Mouse (Mus musculus): ENCODE results near the gene Aasdh. TPM values are rescaled to one million over a fixed set of nuclear protein-coding genes. Genes with fewer than 3 reads are reported as not detected.

Aasdh gene
- 18.0 and 22.1 TPM in 2 replicates for total RNA-seq (2012; rRNA removed)

DNA sequence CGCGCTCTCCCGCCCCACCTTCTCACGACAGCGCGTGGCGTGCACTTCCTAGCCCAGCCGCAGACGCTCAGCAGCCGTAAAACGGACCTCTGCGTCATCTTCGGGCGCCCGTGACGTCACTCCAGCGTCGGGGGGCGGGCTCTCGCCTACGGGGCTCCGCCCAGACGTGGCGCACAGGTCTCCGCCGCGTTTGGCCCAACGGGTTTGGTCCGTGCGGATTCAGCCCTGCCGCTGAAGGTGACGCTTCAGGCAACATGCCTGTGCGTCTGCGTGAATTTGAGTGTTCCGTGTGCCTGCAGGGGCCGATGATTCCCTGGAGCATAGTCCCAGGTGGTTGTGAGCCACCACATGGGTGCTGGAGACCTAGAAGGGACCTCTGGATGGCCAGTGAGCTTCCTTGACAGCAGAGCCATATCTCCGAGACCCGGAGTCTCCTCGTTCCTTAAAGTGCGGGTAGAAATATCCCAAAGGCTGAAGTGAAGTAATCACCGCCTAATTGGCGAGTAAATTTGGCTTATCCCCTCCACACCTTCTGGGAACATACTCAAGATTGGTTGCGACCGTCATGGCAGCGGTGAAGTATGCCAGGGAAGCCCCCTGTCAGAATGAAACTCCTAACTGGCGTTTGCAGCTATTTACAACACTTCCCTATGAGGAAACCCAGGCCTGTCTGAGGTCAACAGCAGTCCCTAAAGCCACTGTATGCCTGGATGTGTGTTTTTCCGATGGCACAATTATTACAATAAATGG lies at the start of gene Aasdh:
TSS of gene Aasdh (minus strand) at position 110 of the 750 bp plus-strand sequence.
- Histone ChIP-seq H3K36me3 (ENCODE audit: control insufficient read depth, insufficient read depth, low read length, poor library complexity, severe bottlenecking) (no peaks in the 10 kb centered on the region; the same call in 1 of the 2 replicates), H3K27ac (ENCODE audit: insufficient read depth, low read depth, low read length, poor library complexity, severe bottlenecking) (peak within 1 kb of the TSS; percentile 67), H3K9me3 (ENCODE audit: control insufficient read depth, insufficient read depth, low read depth, low read length) (no peaks in the 10 kb centered on the region), H3K4me1 (ENCODE audit: control insufficient read depth in 2 of 2, insufficient read depth in 2 of 2, low read length in 2 of 2, poor library complexity in 1 of 2) (peaks cover 2 to 4% of the 10 kb centered on the region in 2 experiments; a peak in 1 of 4 replicates), H3K4me3 (ENCODE audit: insufficient read depth in 1 of 2, low read depth in 1 of 2, low read length in 2 of 2, poor library complexity in 1 of 2, severe bottlenecking in 1 of 2) (peak within 1 kb of the TSS; percentile 79 to 85), H3K9ac (ENCODE audit: insufficient read depth, low read depth, low read length, poor library complexity, severe bottlenecking) (peak within 1 kb of the TSS; percentile 94)
- in situ Hi-C loops (cut with MboI; ENCODE audit: low sequenced_read_pairs in 2 of 2, unreplicated experiment in 2 of 2) = no loop called here
- TF ChIP-seq HCFC1 (IDR thresholded peaks at IDR 0.05; ENCODE audit: borderline replicate concordance, insufficient read depth, low read length) (peak; percentile 86), ZNF384 (IDR thresholded peaks at IDR 0.05; ENCODE audit: low read depth, low read length) (no peak)
- DNase-seq (ENCODE audit: low read depth, low spot score) = peak; percentile 90

DNA sequence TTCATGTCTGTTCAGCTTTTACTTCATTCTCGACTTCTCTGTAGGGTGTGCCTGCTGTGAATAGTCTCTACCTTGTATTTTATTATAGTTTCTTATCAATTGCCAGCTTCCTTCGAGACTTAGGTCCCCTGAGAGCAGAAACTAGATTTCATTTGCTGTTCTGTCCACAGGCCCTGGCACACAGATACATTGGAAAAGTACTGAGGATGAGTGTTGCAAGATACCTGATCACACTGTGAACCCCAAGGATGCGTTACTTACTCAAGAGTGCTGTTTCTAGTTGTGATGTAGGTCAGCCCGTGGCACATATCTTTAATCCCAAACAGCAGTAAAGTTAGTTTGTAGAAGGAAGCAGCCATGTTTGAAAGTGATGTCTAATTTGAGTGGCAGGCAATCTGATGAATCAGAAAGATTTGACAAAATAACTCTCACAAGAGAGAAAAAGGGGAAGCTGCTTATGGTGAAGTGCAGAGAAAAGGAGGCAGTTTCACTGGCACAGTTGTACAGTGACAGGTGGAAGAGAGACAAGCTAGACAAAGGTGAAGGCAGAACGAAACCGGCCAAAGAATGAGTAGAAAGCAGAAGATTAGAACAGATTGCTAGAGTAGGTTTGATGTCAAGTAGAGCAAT lies 49.1 kb upstream of the Aasdh start:
- no peak for DNase-seq (ENCODE audit: low read depth, low spot score)
- Histone ChIP-seq H3K4me3 (ENCODE audit: insufficient read depth in 1 of 2, low read depth in 1 of 2, low read length in 2 of 2, poor library complexity in 1 of 2, severe bottlenecking in 1 of 2) (no peak overlapping the region; a peak in 1 of 4 replicates), H3K9ac (ENCODE audit: insufficient read depth, low read depth, low read length, poor library complexity, severe bottlenecking) (peak overlapping the region; percentile 61; the same call in 1 of the 2 replicates), H3K27ac (ENCODE audit: insufficient read depth, low read depth, low read length, poor library complexity, severe bottlenecking) (no peak overlapping the region), H3K4me1 (ENCODE audit: control insufficient read depth in 2 of 2, insufficient read depth in 2 of 2, low read length in 2 of 2, poor library complexity in 1 of 2) (peaks cover 3 to 9% of the 10 kb centered on the region in 2 experiments; a peak in 2 of 4 replicates), H3K36me3 (ENCODE audit: control insufficient read depth, insufficient read depth, low read length, poor library complexity, severe bottlenecking) (peaks cover 35% of the 10 kb centered on the region), H3K9me3 (ENCODE audit: control insufficient read depth, insufficient read depth, low read depth, low read length) (no peaks in the 10 kb centered on the region)
- no peak for TF ChIP-seq CHD2 (IDR thresholded peaks at IDR 0.05; ENCODE audit: low read depth, low read length)
- TF ChIP-seq ZNF384 (IDR thresholded peaks at IDR 0.05; ENCODE audit: low read depth, low read length) = no peak
- no peak for TF ChIP-seq HCFC1 (IDR thresholded peaks at IDR 0.05; ENCODE audit: borderline replicate concordance, insufficient read depth, low read length)
- no peak for TF ChIP-seq ZC3H11A (IDR thresholded peaks at IDR 0.05; ENCODE audit: borderline replicate concordance, low read depth, low read length)
- no peak for TF ChIP-seq MAFK (IDR thresholded peaks at IDR 0.05; ENCODE audit: insufficient read depth, low read depth, low read length)
- in situ Hi-C loops (cut with MboI; ENCODE audit: low sequenced_read_pairs in 2 of 2, unreplicated experiment in 2 of 2) = no loop called here

DNA sequence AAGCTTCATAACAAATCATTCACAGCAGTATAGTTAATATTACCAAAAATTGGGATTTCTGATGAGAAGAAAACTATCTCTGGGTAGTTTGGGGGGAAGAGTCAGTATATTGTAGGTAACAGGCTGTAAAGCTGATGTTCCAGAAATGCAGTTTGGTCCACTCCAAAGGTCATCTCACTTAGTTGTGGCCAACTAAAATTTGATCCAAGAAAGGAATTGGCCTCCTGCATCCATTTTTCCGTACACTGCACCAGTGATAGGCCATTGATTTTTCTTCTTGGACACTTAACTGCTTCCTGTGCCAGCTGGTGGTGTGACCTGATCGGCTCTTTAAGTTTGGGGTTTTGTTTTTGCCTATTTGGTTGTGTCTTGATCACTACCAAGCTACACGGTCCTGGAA lies 48.5 kb upstream of the Aasdh start:
- Histone ChIP-seq H3K4me3 (ENCODE audit: insufficient read depth in 1 of 2, low read depth in 1 of 2, low read length in 2 of 2, poor library complexity in 1 of 2, severe bottlenecking in 1 of 2) (no peak overlapping the region; a peak in 1 of 4 replicates), H3K9me3 (ENCODE audit: control insufficient read depth, insufficient read depth, low read depth, low read length) (no peaks in the 10 kb centered on the region), H3K27ac (ENCODE audit: insufficient read depth, low read depth, low read length, poor library complexity, severe bottlenecking) (no peak overlapping the region; the same call in 1 of the 2 replicates), H3K4me1 (ENCODE audit: control insufficient read depth in 2 of 2, insufficient read depth in 2 of 2, low read length in 2 of 2, poor library complexity in 1 of 2) (peaks cover 3 to 9% of the 10 kb centered on the region in 2 experiments; a peak in 2 of 4 replicates), H3K36me3 (ENCODE audit: control insufficient read depth, insufficient read depth, low read length, poor library complexity, severe bottlenecking) (peaks cover 31% of the 10 kb centered on the region), H3K9ac (ENCODE audit: insufficient read depth, low read depth, low read length, poor library complexity, severe bottlenecking) (peak overlapping the region; percentile 61; the same call in 1 of the 2 replicates)
- no peak for TF ChIP-seq HCFC1 (IDR thresholded peaks at IDR 0.05; ENCODE audit: borderline replicate concordance, insufficient read depth, low read length)
- no peak for TF ChIP-seq CHD2 (IDR thresholded peaks at IDR 0.05; ENCODE audit: low read depth, low read length)
- TF ChIP-seq ZNF384 (IDR thresholded peaks at IDR 0.05; ENCODE audit: low read depth, low read length) = no peak
- TF ChIP-seq MAFK (IDR thresholded peaks at IDR 0.05; ENCODE audit: insufficient read depth, low read depth, low read length) = no peak
- TF ChIP-seq ZC3H11A (IDR thresholded peaks at IDR 0.05; ENCODE audit: borderline replicate concordance, low read depth, low read length) = no peak
- in situ Hi-C loops (cut with MboI; ENCODE audit: low sequenced_read_pairs in 2 of 2, unreplicated experiment in 2 of 2) = no loop called here
- DNase-seq (ENCODE audit: low read depth, low spot score) = no peak

DNA sequence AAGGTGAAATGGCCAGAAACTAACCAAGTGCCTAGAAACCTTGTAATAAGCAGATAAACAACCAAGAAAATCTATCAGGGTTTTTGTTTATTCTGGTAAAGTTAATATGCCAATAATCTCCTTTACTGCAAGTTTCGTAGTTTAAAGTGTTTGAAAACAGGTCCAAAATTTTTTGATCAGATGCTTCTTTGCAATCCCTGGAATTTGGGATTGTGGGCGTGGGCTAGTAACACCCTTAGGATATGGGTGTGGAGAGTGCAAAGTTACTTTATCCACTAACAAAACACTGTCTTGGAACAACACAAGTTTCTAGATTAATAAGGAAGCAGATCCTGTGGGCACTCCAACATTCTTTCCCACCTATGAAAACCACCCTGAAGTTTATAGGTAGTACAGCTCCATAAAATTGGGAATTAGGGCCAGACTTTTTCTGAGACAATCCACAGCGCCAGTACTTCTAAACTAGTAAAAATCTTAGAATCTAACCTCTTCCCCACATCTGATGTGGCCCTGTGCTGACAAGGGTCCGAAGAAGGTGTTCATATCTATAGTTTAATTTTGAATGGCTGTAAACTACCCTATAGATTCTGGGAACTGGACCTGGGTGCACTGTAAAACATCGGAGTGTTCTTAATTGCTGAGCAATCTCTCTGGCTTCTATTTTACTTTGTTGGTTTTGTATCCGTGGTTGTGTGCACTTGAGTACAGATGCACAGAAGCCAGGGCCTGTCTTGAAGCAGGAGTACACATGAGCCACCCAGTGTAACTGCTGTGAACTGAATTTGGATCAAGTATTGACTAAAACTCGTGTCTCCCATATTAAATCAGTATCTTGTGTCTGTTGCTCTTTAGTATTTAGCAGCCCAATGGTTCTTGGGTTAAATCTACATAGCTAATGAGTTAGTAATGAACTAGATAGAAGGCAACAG lies 47.1 kb upstream of the Aasdh start:
- Histone ChIP-seq H3K9me3 (ENCODE audit: control insufficient read depth, insufficient read depth, low read depth, low read length) (no peaks in the 10 kb centered on the region), H3K9ac (ENCODE audit: insufficient read depth, low read depth, low read length, poor library complexity, severe bottlenecking) (peak overlapping the region; percentile 92), H3K27ac (ENCODE audit: insufficient read depth, low read depth, low read length, poor library complexity, severe bottlenecking) (peak overlapping the region; percentile 83; the same call in 1 of the 2 replicates), H3K36me3 (ENCODE audit: control insufficient read depth, insufficient read depth, low read length, poor library complexity, severe bottlenecking) (peaks cover 24% of the 10 kb centered on the region), H3K4me1 (ENCODE audit: control insufficient read depth in 2 of 2, insufficient read depth in 2 of 2, low read length in 2 of 2, poor library complexity in 1 of 2) (peaks cover 3 to 8% of the 10 kb centered on the region in 2 experiments; a peak in 2 of 4 replicates), H3K4me3 (ENCODE audit: insufficient read depth in 1 of 2, low read depth in 1 of 2, low read length in 2 of 2, poor library complexity in 1 of 2, severe bottlenecking in 1 of 2) (peak overlapping the region; percentile 83 to 88)
- peak; percentile 36 for DNase-seq (ENCODE audit: low read depth, low spot score)
- TF ChIP-seq HCFC1 (IDR thresholded peaks at IDR 0.05; ENCODE audit: borderline replicate concordance, insufficient read depth, low read length) (no peak), MAFK (IDR thresholded peaks at IDR 0.05; ENCODE audit: insufficient read depth, low read depth, low read length) (no peak), ZNF384 (IDR thresholded peaks at IDR 0.05; ENCODE audit: low read depth, low read length) (no peak), ZC3H11A (IDR thresholded peaks at IDR 0.05; ENCODE audit: borderline replicate concordance, low read depth, low read length) (no peak), CHD2 (IDR thresholded peaks at IDR 0.05; ENCODE audit: low read depth, low read length) (no peak)
- in situ Hi-C loops (cut with MboI; ENCODE audit: low sequenced_read_pairs in 2 of 2, unreplicated experiment in 2 of 2) = no loop called here

Measured in ES-E14 (cell line).